Mouse (Mus musculus) kidney, adult 2 months (tissue): Measurements from ENCODE around the gene Mrpl33.

Experiments used
- CTCF ChIP-seq: fragments of 200-500 bp; conservative IDR thresholded peaks from 2 replicates; pipeline ENCODE4 v1.5.1; 2011; ENCODE audit warnings: low read depth, mild to moderate bottlenecking, control low read depth, low read length, moderate library complexity, mixed read lengths; ENCODE audit not compliant: insufficient read depth, insufficient read length
- POLR2A ChIP-seq: fragments of 200-500 bp; IDR thresholded peaks from one replicate; pipeline ENCODE4 v1.6.1; 2011; ENCODE audit warnings: low read depth, low read length, control low read depth

- TF ChIP-seq CTCF (no peak), POLR2A (no peak)
These were observed 47.5 kb downstream of the Mrpl33 start for GRCm38 (mm10) chr5:31644272-31644671.
